Mouse (Mus musculus) brain, embryonic 14.5 days (tissue): Measurements from ENCODE around the gene Trp53rka.

ENCODE experiments used
- CTCF ChIP-seq: fragments of 200-500 bp; IDR thresholded peaks from 2 replicates; pipeline ENCODE4 v1.5.1; 2012; ENCODE audit warnings: inconsistent platforms, mild to moderate bottlenecking, moderate library complexity, borderline replicate concordance; ENCODE audit not compliant: insufficient read depth, insufficient read length; ENCODE audit errors: extremely low read depth
- POLR2A ChIP-seq: fragments of 200-500 bp; IDR thresholded peaks from 2 replicates; pipeline ENCODE4 v1.6.1; 2012; ENCODE audit warnings: mild to moderate bottlenecking, inconsistent platforms, borderline replicate concordance; ENCODE audit not compliant: poor library complexity, insufficient read depth, insufficient read length, severe bottlenecking; ENCODE audit errors: extremely low read depth

DNA sequence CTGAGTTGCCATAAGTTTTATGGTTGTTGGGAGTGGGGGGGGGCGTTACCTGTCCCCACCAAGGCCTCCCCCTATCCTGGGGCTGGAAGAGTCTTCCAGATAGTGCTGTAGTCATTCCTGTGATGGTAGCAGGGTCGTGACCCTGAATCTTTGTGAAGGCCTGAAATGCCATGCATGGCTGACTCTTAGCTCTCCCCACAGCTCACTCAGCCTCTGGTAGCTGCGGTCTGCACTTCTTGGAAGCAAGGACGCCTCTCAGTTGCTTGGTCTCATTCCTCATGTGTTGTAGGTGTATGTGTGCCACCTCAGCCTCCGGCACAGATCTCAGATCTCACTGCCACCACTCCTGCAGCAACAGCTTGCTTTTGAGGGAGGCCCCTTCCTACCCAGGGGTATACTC is 17.3 kb downstream of the Trp53rka start:
- TF ChIP-seq CTCF (no peak), POLR2A (no peak)
